Mouse (Mus musculus) kidney, adult 2 months (tissue): Measurements from ENCODE around the gene Vwf. TPM values are rescaled to one million over a fixed set of nuclear protein-coding genes. Genes with fewer than 3 reads are reported as not detected.

Source experiments
- DNase-seq: peaks from one replicate; pipeline ENCODE4 v3.0.0; 2021
- H3K27ac ChIP-seq: fragments of 200-500 bp; 2 replicates; pipeline ENCODE4 v1.5.1; 2012; ENCODE audit warnings: low read depth, low read length, control low read depth, inconsistent platforms; ENCODE audit not compliant: insufficient read depth
- H3K27me3 ChIP-seq: fragments of 200-500 bp; replicated peaks from 2 replicates; pipeline ENCODE4 v1.6.1; 2012; ENCODE audit warnings: mild to moderate bottlenecking, moderate library complexity, low read length, inconsistent platforms; ENCODE audit not compliant: control insufficient read depth, insufficient read depth
- H3K36me3 ChIP-seq: fragments of 200-500 bp; 2 replicates; pipeline ENCODE4 v1.6.1; 2012; ENCODE audit warnings: mild to moderate bottlenecking, moderate library complexity, low read length, inconsistent platforms; ENCODE audit not compliant: control insufficient read depth, insufficient read depth
- H3K4me1 ChIP-seq: fragments of 200-500 bp; 2 replicates; pipeline ENCODE4 v1.6.1; 2011; ENCODE audit warnings: low read length; ENCODE audit not compliant: control insufficient read depth, insufficient read depth
- H3K4me3 ChIP-seq: fragments of 200-500 bp; 2 replicates; pipeline ENCODE4 v1.5.1; 2011; ENCODE audit warnings: mild to moderate bottlenecking, low read depth, low read length, control low read depth; ENCODE audit not compliant: insufficient read depth
- CTCF ChIP-seq: fragments of 200-500 bp; conservative IDR thresholded peaks from 2 replicates; pipeline ENCODE4 v1.5.1; 2011; ENCODE audit warnings: low read depth, mild to moderate bottlenecking, control low read depth, low read length, moderate library complexity, mixed read lengths; ENCODE audit not compliant: insufficient read depth, insufficient read length
- POLR2A ChIP-seq: fragments of 200-500 bp; IDR thresholded peaks from one replicate; pipeline ENCODE4 v1.6.1; 2011; ENCODE audit warnings: low read depth, low read length, control low read depth
- WGBS: fragments of 180-500 bp; shearing (Covaris S2); methylation state at CpG from one replicate; pipeline ENCODE4 v1.1.7; 2018; 5-methylcytosine and 5-hydroxymethylcytosine counted together
- polyA plus RNA-seq: library from polyadenylated mRNA; depleted of rRNA; stranded (reverse); fragments of >200 nt; gene quantifications from 2 replicates; pipeline ENCODE4 v1.2.3, GENCODE M21; 2012

Vwf gene
- polyA plus RNA-seq, 1 experiment: 14.6 TPM

DNA sequence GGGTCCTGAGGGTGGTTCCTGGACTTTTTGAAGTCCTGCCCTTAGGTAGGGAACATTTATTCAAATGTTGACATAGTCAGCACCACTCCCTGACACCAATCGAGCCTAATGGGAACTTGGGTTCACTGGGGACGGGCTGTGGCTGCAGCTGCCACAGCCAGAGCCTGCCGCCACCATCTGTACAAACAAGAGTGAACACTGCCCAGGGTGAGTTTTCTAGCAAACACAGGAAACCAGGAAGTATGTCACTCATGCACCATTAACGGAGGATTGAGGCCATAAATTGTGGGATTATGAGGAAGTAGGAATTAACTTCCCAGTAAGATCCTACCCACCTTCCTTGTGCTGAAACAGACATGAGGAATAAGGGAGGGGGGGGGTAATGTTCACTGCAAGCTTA, 93.9 kb downstream of the Vwf start:
- no peak for DNase-seq
- Histone ChIP-seq H3K4me1 (no peaks in the 10 kb centered on the region), H3K4me3 (no peak overlapping the region), H3K36me3 (no peaks in the 10 kb centered on the region), H3K27me3 (no peaks in the 10 kb centered on the region), H3K27ac (no peak overlapping the region)
- TF ChIP-seq CTCF (no peak), POLR2A (no peak)
- WGBS: 33% methylated on average over 4 of the region's 4 CpGs

DNA sequence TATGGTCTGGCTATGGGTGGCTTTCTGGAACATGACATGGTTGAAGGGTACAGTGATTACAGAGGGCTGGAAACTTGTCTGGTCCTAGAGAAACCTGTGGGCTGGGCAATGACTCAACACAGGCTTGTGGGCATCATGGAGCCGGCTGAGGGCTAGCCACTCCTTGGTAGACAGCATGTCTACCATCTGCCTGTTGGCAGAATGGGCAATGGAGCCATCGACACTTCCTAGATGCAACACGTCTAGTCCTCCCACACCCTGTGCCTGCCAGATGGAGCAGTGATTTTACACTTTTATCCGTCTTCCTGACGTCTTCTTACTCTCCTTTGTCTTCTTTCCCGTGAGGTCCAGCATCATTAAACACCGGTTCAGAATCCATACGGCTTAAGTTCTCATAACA, 94.6 kb downstream of the Vwf start:
- no peaks in the 10 kb centered on the region for H3K4me1 ChIP-seq
- no peaks in the 10 kb centered on the region for H3K36me3 ChIP-seq
- no peak overlapping the region for H3K27ac ChIP-seq
- WGBS: 81% methylated on average over 8 of the region's 8 CpGs
- no peak for DNase-seq
- H3K4me3 ChIP-seq: no peak overlapping the region
- no peaks in the 10 kb centered on the region for H3K27me3 ChIP-seq
- TF ChIP-seq CTCF (no peak), POLR2A (no peak)

DNA sequence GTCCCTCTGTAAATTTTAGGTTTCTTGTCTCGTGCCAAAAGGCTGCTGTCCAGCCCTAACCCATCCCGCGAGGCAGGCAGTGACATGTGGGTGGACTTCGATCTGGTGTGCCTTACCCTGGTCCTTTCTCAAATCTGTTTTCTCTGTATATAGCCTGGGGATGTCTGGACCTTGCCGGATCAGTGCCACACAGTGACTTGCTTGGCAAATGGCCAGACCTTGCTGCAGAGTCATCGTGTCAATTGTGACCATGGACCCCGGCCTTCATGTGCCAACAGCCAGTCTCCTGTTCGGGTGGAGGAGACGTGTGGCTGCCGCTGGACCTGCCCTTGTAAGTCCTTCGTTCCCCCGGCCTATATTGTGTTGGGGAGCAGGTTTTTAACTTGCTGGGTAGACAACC, 102.4 kb downstream of the Vwf start:
- no peaks in the 10 kb centered on the region for H3K27me3 ChIP-seq
- no peaks in the 10 kb centered on the region for H3K4me1 ChIP-seq
- TF ChIP-seq CTCF: no peak
- no peak for TF ChIP-seq POLR2A
- no peak for DNase-seq
- no peak overlapping the region for H3K27ac ChIP-seq
- WGBS: 52% methylated on average over 12 of the region's 12 CpGs
- H3K4me3 ChIP-seq: no peak overlapping the region
- H3K36me3 ChIP-seq: no peaks in the 10 kb centered on the region

DNA sequence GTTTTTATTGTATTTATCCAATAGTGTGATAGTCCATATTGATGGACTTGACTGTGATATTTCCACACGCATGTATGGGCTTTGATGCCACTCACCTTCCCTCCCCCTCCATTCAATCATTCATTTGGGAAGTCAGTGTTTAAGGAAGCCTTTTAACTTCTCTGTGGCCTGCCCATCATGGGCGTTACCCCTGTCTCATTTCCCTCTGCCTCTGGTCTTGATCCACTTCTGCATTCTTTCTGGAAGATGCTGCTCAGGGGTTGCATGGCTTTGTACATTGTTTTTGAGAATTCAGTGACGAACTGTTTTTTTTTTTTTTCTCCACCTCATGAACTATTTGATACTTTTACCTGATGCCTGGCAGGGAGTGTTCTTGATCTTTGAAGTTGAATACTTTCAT, 104.8 kb downstream of the Vwf start:
- Histone ChIP-seq H3K27ac (no peak overlapping the region), H3K4me3 (no peak overlapping the region), H3K4me1 (no peaks in the 10 kb centered on the region), H3K36me3 (no peaks in the 10 kb centered on the region), H3K27me3 (no peaks in the 10 kb centered on the region)
- WGBS: 79% methylated on average over 3 of the region's 3 CpGs
- no peak for DNase-seq
- no peak for TF ChIP-seq POLR2A
- TF ChIP-seq CTCF: no peak

DNA sequence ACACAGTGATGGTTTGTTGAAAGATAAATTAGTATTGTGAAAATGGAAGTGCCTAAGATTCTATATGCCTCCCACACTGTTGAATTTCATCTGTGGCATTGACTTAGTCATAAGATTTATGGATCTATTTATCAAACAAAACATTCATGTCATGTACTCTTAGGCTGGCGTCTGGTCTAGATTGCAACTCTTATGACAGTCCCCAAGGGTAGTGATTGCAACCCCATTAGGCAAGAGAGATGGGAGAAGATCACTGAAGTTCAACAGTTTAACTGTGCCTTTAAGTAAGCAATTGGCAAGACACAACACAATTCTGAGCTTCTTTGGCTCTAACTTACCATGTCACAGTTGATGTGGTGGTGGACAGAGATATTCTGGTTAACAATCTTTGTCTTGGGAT, 106.8 kb downstream of the Vwf start:
- H3K27me3 ChIP-seq: no peaks in the 10 kb centered on the region
- no peak for TF ChIP-seq POLR2A
- no peak for TF ChIP-seq CTCF
- no peak overlapping the region for H3K27ac ChIP-seq
- 46% methylated on average over 1 of the region's 1 CpGs for WGBS
- H3K4me1 ChIP-seq: no peaks in the 10 kb centered on the region
- no peak overlapping the region for H3K4me3 ChIP-seq
- no peak for DNase-seq
- H3K36me3 ChIP-seq: no peaks in the 10 kb centered on the region

DNA sequence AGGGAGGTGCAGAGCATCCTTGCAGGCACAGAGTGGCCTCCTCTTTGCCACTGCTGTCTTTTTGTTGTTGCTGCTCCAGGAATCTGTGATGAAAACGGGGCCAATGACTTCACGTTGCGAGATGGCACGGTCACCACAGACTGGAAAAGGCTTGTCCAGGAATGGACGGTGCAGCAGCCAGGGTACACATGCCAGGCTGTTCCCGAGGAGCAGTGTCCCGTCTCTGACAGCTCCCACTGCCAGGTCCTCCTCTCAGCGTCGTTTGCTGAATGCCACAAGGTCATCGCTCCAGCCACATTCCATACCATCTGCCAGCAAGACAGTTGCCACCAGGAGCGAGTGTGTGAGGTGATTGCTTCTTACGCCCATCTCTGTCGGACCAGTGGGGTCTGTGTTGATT, 110.3 kb downstream of the Vwf start:
- H3K4me1 ChIP-seq: no peaks in the 10 kb centered on the region
- no peaks in the 10 kb centered on the region for H3K27me3 ChIP-seq
- TF ChIP-seq POLR2A (no peak), CTCF (no peak)
- no peak overlapping the region for H3K27ac ChIP-seq
- DNase-seq: no peak
- 77% methylated on average over 13 of the region's 13 CpGs for WGBS
- no peaks in the 10 kb centered on the region for H3K36me3 ChIP-seq
- no peak overlapping the region for H3K4me3 ChIP-seq

DNA sequence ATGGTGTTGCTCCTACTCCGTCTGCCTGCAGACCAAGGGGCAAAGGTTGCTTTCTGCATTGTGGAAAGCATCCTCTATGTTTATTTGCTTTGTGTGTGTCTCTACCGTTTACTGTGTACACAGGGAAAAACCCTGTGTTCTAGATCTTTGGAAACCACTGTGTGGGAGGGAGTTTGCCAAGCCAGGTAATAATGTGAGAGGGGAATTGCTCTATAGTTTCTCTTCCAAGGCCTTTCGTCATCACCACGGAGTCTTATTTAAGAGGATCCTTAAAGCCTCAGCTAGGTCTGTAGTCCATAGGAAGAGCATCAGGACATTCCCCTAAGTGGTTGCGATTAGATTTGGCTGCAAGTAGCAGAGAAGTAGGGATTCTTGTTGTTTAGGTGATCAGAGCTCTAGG, 111.4 kb downstream of the Vwf start:
- Histone ChIP-seq H3K36me3 (no peaks in the 10 kb centered on the region), H3K4me3 (no peak overlapping the region), H3K27me3 (no peaks in the 10 kb centered on the region), H3K4me1 (no peaks in the 10 kb centered on the region), H3K27ac (no peak overlapping the region)
- no peak for DNase-seq
- 82% methylated on average over 5 of the region's 5 CpGs for WGBS
- no peak for TF ChIP-seq CTCF
- TF ChIP-seq POLR2A: no peak
